ENCODE assay signal across 13 mouse cellular contexts in genomic region chr2:180889271-180889920, GRCm38 (mm10). TPM values are rescaled to one million over a fixed set of nuclear protein-coding genes. Genes with fewer than 3 reads are reported as not detected.
A peak's percentile ranks its signal among the peaks of the same experiment; 100 is the strongest.
DNase-seq lines count a peak whose midpoint lies in the region; ATAC-seq and TF ChIP-seq lines count a peak whose summit lies in the region.
"Had no signal": no experiment of that assay in that cellular context is flagged by ENCODE, and none has a peak within 500 bp of the region (broad histone marks: within the 10 kb centered on the region; RNA-seq: fewer than 3 reads in every experiment).

No protein-coding gene starts in this region.

- H3K9ac ChIP-seq in midbrain, embryonic 14.5 days (replicated peaks; ENCODE audit: low read length) = peak overlapping the region; percentile 100
- no peak overlapping the region for H3K9ac ChIP-seq in heart, embryonic 12.5 days
- no peak overlapping the region for H3K9ac ChIP-seq in intestine, embryonic 15.5 days
- H3K9ac ChIP-seq: embryonic facial prominence, embryonic 13.5 days; lung, embryonic 14.5 days had no signal

- WGBS in hindbrain, embryonic 10.5 days = 3% methylated on average over 19 of the region's 19 CpGs
- WGBS in midbrain, embryonic 14.5 days = 2% methylated on average over 19 of the region's 19 CpGs
- 9% methylated on average over 19 of the region's 19 CpGs for WGBS in heart, embryonic 12.5 days
- 7% methylated on average over 19 of the region's 19 CpGs for WGBS in intestine, embryonic 15.5 days

- ATAC-seq in midbrain, embryonic 14.5 days (ENCODE audit: low FRiP score, low TSS enrichment) = no peak
- no peak for ATAC-seq in heart, embryonic 12.5 days (ENCODE audit: insufficient number of reproducible peaks, low FRiP score)
- ATAC-seq in intestine, embryonic 15.5 days = no peak

- H3K9me3 ChIP-seq in E14TG2a.4 (ENCODE audit: low read length) = no peaks in the 10 kb centered on the region
- no peaks in the 10 kb centered on the region for H3K9me3 ChIP-seq in hindbrain, embryonic 10.5 days
- no peaks in the 10 kb centered on the region for H3K9me3 ChIP-seq in midbrain, embryonic 14.5 days (ENCODE audit: control insufficient read depth, low read length)
- H3K9me3 ChIP-seq in heart, embryonic 12.5 days (replicated peaks) = no peaks in the 10 kb centered on the region
- no peaks in the 10 kb centered on the region for H3K9me3 ChIP-seq in intestine, embryonic 15.5 days
- H3K9me3 ChIP-seq: embryonic facial prominence, embryonic 13.5 days had no signal

- TF ChIP-seq CTCF in E14TG2a.4 (conservative IDR thresholded peaks at IDR 0.05; ENCODE audit: low read length) = no peak

- no peaks in the 10 kb centered on the region for H3K36me3 ChIP-seq in E14TG2a.4 (ENCODE audit: insufficient read depth, low read length)
- peaks cover 30% of the 10 kb centered on the region for H3K36me3 ChIP-seq in hindbrain, embryonic 10.5 days
- no peaks in the 10 kb centered on the region for H3K36me3 ChIP-seq in midbrain, embryonic 14.5 days (ENCODE audit: control insufficient read depth, insufficient read depth, low read length)
- no peaks in the 10 kb centered on the region for H3K36me3 ChIP-seq in heart, embryonic 12.5 days
- H3K36me3 ChIP-seq in intestine, embryonic 15.5 days = no peaks in the 10 kb centered on the region
- H3K36me3 ChIP-seq: embryonic facial prominence, embryonic 13.5 days had no signal

- peak overlapping the region; percentile 85 for H3K4me2 ChIP-seq in midbrain, embryonic 14.5 days (ENCODE audit: low read length)
- no peak overlapping the region for H3K4me2 ChIP-seq in heart, embryonic 12.5 days
- H3K4me2 ChIP-seq in intestine, embryonic 15.5 days (replicated peaks) = no peak overlapping the region
- H3K4me2 ChIP-seq: embryonic facial prominence, embryonic 13.5 days; lung, embryonic 14.5 days had no signal

- peaks cover 50% of the 10 kb centered on the region for H3K4me1 ChIP-seq in E14TG2a.4 (replicated peaks; ENCODE audit: low read depth, low read length)
- H3K4me1 ChIP-seq in hindbrain, embryonic 10.5 days (replicated peaks) = peaks cover 93% of the 10 kb centered on the region
- H3K4me1 ChIP-seq in midbrain, embryonic 14.5 days (ENCODE audit: control insufficient read depth, insufficient read depth, low read length) = peaks cover 49% of the 10 kb centered on the region
- H3K4me1 ChIP-seq in heart, embryonic 12.5 days (replicated peaks) = peaks cover 25% of the 10 kb centered on the region
- H3K4me1 ChIP-seq in intestine, embryonic 15.5 days (replicated peaks) = peaks cover 27% of the 10 kb centered on the region

- H3K27me3 ChIP-seq in E14TG2a.4 (ENCODE audit: insufficient read depth, low read length) = peaks cover 96% of the 10 kb centered on the region
- H3K27me3 ChIP-seq in hindbrain, embryonic 10.5 days (ENCODE audit: insufficient read depth, poor library complexity, severe bottlenecking) = peaks cover 62% of the 10 kb centered on the region
- H3K27me3 ChIP-seq in midbrain, embryonic 14.5 days (ENCODE audit: control insufficient read depth, insufficient read depth, low read length) = no peaks in the 10 kb centered on the region
- peaks cover 99% of the 10 kb centered on the region for H3K27me3 ChIP-seq in heart, embryonic 12.5 days (replicated peaks)
- peaks cover 85% of the 10 kb centered on the region for H3K27me3 ChIP-seq in intestine, embryonic 15.5 days (replicated peaks)

- H3K27ac ChIP-seq in hindbrain, embryonic 10.5 days = peak overlapping the region; percentile 99
- H3K27ac ChIP-seq in midbrain, embryonic 14.5 days (replicated peaks; ENCODE audit: low read depth, low read length) = peak overlapping the region; percentile 100
- no peak overlapping the region for H3K27ac ChIP-seq in heart, embryonic 12.5 days (ENCODE audit: poor library complexity, severe bottlenecking)
- H3K27ac ChIP-seq in intestine, embryonic 15.5 days = no peak overlapping the region
- H3K27ac ChIP-seq: embryonic facial prominence, embryonic 13.5 days had no signal

- peak; percentile 65 for DNase-seq in embryo, embryonic 9.5 days (ENCODE audit: extremely low spot score)
- DNase-seq in hindbrain, embryonic 10.5 days (ENCODE audit: low spot score) = peak; percentile 80
- DNase-seq in midbrain, embryonic 14.5 days = peak; percentile 64
- no peak for DNase-seq in heart, postnatal 4 days
- no peak for DNase-seq in gastrocnemius, postnatal 14 days
- DNase-seq: adrenal gland, adult 2 months; kidney, postnatal 10 days; lung, embryonic 14.5 days had no signal

- intact Hi-C loops in gastrocnemius, postnatal 14 days (cut with DNase I; ENCODE audit: low total_unique reads) = no loop called here

- peak overlapping the region; percentile 83 for H3K4me3 ChIP-seq in E14TG2a.4 (replicated peaks; ENCODE audit: low read length)
- H3K4me3 ChIP-seq in hindbrain, embryonic 10.5 days = peak overlapping the region; percentile 92
- peak overlapping the region; percentile 29 for H3K4me3 ChIP-seq in midbrain, embryonic 14.5 days (replicated peaks; ENCODE audit: low read depth, low read length)
- no peak overlapping the region for H3K4me3 ChIP-seq in heart, embryonic 12.5 days
- no peak overlapping the region for H3K4me3 ChIP-seq in intestine, embryonic 15.5 days (replicated peaks)
- H3K4me3 ChIP-seq: embryonic facial prominence, embryonic 13.5 days had no signal

RNA-seq across cellular contexts. Expression of gene Ythdf1, which starts 31.4 kb away (rescaled TPM):
- polyA plus RNA-seq in hindbrain, embryonic 10.5 days (2016; fragmentation: Nextera tagmentation; extraction: Ambion mirVana) = 62.0 and 67.1 TPM in 2 replicates
- polyA plus RNA-seq in midbrain, embryonic 14.5 days (2014; fragmentation: Nextera tagmentation; extraction: Ambion mirVana) = 44.4 and 59.1 TPM in 2 replicates
- 10 to 100 TPM; 47.0 to 47.8 TPM for total RNA-seq in heart, postnatal 4 days (2021)
- polyA plus RNA-seq in heart, embryonic 12.5 days (2016; fragmentation: Nextera tagmentation; extraction: Ambion mirVana) = 44.9 and 47.0 TPM in 2 replicates
- 10 to 100 TPM; 29.5 to 30.3 TPM for total RNA-seq in gastrocnemius, postnatal 14 days (2021)
- 46.9 and 49.3 TPM in 2 replicates for polyA plus RNA-seq in intestine, embryonic 15.5 days (2015; fragmentation: Nextera tagmentation; extraction: Ambion mirVana)

RNA-seq across cellular contexts. Expression of gene Birc7, which starts 39.4 kb away (rescaled TPM):
- 0.52 and 1.3 TPM in 2 replicates for polyA plus RNA-seq in hindbrain, embryonic 10.5 days (2016; fragmentation: Nextera tagmentation; extraction: Ambion mirVana)
- polyA plus RNA-seq in midbrain, embryonic 14.5 days (2014; fragmentation: Nextera tagmentation; extraction: Ambion mirVana) = 0.18 and 0.38 TPM in 2 replicates
- not detected for total RNA-seq in heart, postnatal 4 days (2021)
- 0.32 and 0.46 TPM in 2 replicates for polyA plus RNA-seq in heart, embryonic 12.5 days (2016; fragmentation: Nextera tagmentation; extraction: Ambion mirVana)
- total RNA-seq in gastrocnemius, postnatal 14 days (2021) = not detected
- polyA plus RNA-seq in intestine, embryonic 15.5 days (2015; fragmentation: Nextera tagmentation; extraction: Ambion mirVana) = not detected in 2 replicates
- total RNA-seq: adrenal gland, adult 2 months had no signal
- polyA plus RNA-seq: adrenal gland, adult 2 months; embryonic facial prominence, embryonic 13.5 days; limb, embryonic 14.5 days had no signal

Comparison
In these comparisons a context has a peak if more than half of its experiments do, and no peak if none do; other contexts are left out.
1. H3K4me3 ChIP-seq: peak in E14TG2a.4 (single experiment), hindbrain, embryonic 10.5 days (single experiment) and midbrain, embryonic 14.5 days (single experiment); none in heart, embryonic 12.5 days (single experiment) and intestine, embryonic 15.5 days (single experiment).
2. DNase-seq: peak in embryo, embryonic 9.5 days (single experiment), hindbrain, embryonic 10.5 days (single experiment) and midbrain, embryonic 14.5 days (single experiment); none in heart, postnatal 4 days (single experiment) and gastrocnemius, postnatal 14 days (single experiment).
3. H3K27ac ChIP-seq: peak in hindbrain, embryonic 10.5 days (single experiment) and midbrain, embryonic 14.5 days (single experiment); none in heart, embryonic 12.5 days (single experiment) and intestine, embryonic 15.5 days (single experiment).